11 mouse cellular contexts compared by ENCODE assay signal in genomic region chr2:3958711-3959110, GRCm38 (mm10).
"Had no signal": no experiment of that assay in that cellular context is flagged by ENCODE, and none has a peak within 500 bp of the region (broad histone marks: within the 10 kb centered on the region; RNA-seq: fewer than 3 reads in every experiment).

No protein-coding gene starts in this region.

- H3K9ac ChIP-seq: kidney, embryonic 15.5 days; liver, embryonic 14.5 days; lung, embryonic 15.5 days; midbrain, embryonic 13.5 days; neural tube, embryonic 12.5 days; neural tube, embryonic 15.5 days had no signal

- H3K4me2 ChIP-seq: liver, embryonic 11.5 days had no signal

- H3K36me3 ChIP-seq: kidney, embryonic 15.5 days; lung, embryonic 15.5 days; midbrain, embryonic 10.5 days; midbrain, embryonic 13.5 days; neural tube, embryonic 12.5 days; neural tube, embryonic 15.5 days had no signal

- H3K27ac ChIP-seq: kidney, embryonic 15.5 days; left cerebral cortex, adult 2 months; liver, embryonic 14.5 days; lung, embryonic 15.5 days; midbrain, embryonic 10.5 days; midbrain, embryonic 13.5 days; neural tube, embryonic 12.5 days; neural tube, embryonic 15.5 days; stomach, postnatal 0 days had no signal

- H3K27me3 ChIP-seq: kidney, embryonic 15.5 days; lung, embryonic 15.5 days; megakaryocyte, embryonic 14.5 days; midbrain, embryonic 13.5 days; neural tube, embryonic 12.5 days; neural tube, embryonic 15.5 days had no signal

- ATAC-seq: midbrain, embryonic 13.5 days had no signal

- H3K4me1 ChIP-seq: megakaryocyte, embryonic 14.5 days; midbrain, embryonic 13.5 days; neural tube, embryonic 12.5 days; neural tube, embryonic 15.5 days had no signal

- H3K9me3 ChIP-seq: kidney, embryonic 15.5 days; lung, embryonic 15.5 days; midbrain, embryonic 13.5 days; neural tube, embryonic 12.5 days; neural tube, embryonic 15.5 days had no signal

- H3K4me3 ChIP-seq: left cerebral cortex, adult 2 months; lung, embryonic 15.5 days; megakaryocyte, embryonic 14.5 days; midbrain, embryonic 13.5 days; neural tube, embryonic 12.5 days; neural tube, embryonic 15.5 days had no signal
